In genomic region chr11:95261178-95261751, GRCm38 (mm10) we compare ENCODE assay signal across 12 mouse cellular contexts. TPM values are rescaled to one million over a fixed set of nuclear protein-coding genes. Genes with fewer than 3 reads are reported as not detected.
A peak's percentile ranks its signal among the peaks of the same experiment; 100 is the strongest.
DNase-seq lines count a peak whose midpoint lies in the region; ATAC-seq and TF ChIP-seq lines count a peak whose summit lies in the region.
"Had no signal": no experiment of that assay in that cellular context is flagged by ENCODE, and none has a peak within 500 bp of the region (broad histone marks: within the 10 kb centered on the region; RNA-seq: fewer than 3 reads in every experiment).

Gene Tac4, plus strand, starts transcription at chr11:95261529.

- WGBS in liver, embryonic 12.5 days (ENCODE audit: insufficient replicate concordance): 20% methylated on average over 5 of the region's 5 CpGs
- WGBS in liver, embryonic 11.5 days: 40% methylated on average over 5 of the region's 5 CpGs
- 74% methylated on average over 5 of the region's 5 CpGs for WGBS in forebrain, embryonic 15.5 days
- 66% methylated on average over 5 of the region's 5 CpGs for WGBS in heart, embryonic 12.5 days

- no peak within 1 kb of the TSS for H3K4me3 ChIP-seq in liver, embryonic 12.5 days
- no peak within 1 kb of the TSS for H3K4me3 ChIP-seq in liver, embryonic 11.5 days (ENCODE audit: low read depth, low read length)
- no peak within 1 kb of the TSS for H3K4me3 ChIP-seq in myocyte
- no peak within 1 kb of the TSS for H3K4me3 ChIP-seq in forebrain, embryonic 15.5 days
- no peak within 1 kb of the TSS for H3K4me3 ChIP-seq in heart, embryonic 12.5 days
- H3K4me3 ChIP-seq: lung, embryonic 15.5 days had no signal

- ATAC-seq in liver, embryonic 12.5 days: no peak
- no peak for ATAC-seq in liver, embryonic 11.5 days (replicated peaks; ENCODE audit: low FRiP score)
- no peak for ATAC-seq in forebrain, embryonic 15.5 days (replicated peaks)
- ATAC-seq in heart, embryonic 12.5 days (ENCODE audit: insufficient number of reproducible peaks, low FRiP score): no peak

- H3K4me1 ChIP-seq in liver, embryonic 12.5 days: peaks cover 33% of the 10 kb centered on the region
- H3K4me1 ChIP-seq in liver, embryonic 11.5 days (replicated peaks; ENCODE audit: control insufficient read depth, insufficient read depth, low read length): peaks cover 6% of the 10 kb centered on the region; the same call in 1 of the 2 replicates
- H3K4me1 ChIP-seq in forebrain, embryonic 15.5 days: peaks cover 22% of the 10 kb centered on the region
- peaks cover 17% of the 10 kb centered on the region for H3K4me1 ChIP-seq in heart, embryonic 12.5 days (replicated peaks)

- peaks cover 48% of the 10 kb centered on the region for H3K27me3 ChIP-seq in liver, embryonic 12.5 days (replicated peaks)
- H3K27me3 ChIP-seq in liver, embryonic 11.5 days (replicated peaks; ENCODE audit: control insufficient read depth, insufficient read depth, low read length): no peaks in the 10 kb centered on the region
- no peaks in the 10 kb centered on the region for H3K27me3 ChIP-seq in myocyte (ENCODE audit: control insufficient read depth, insufficient read depth, insufficient read length)
- H3K27me3 ChIP-seq in forebrain, embryonic 15.5 days: no peaks in the 10 kb centered on the region
- 0 out of 2 replicates have a peak, but pooled peaks cover 7% of the 10 kb centered on the region for H3K27me3 ChIP-seq in heart, embryonic 12.5 days (replicated peaks)
- H3K27me3 ChIP-seq: lung, embryonic 15.5 days had no signal

- no peak for TF ChIP-seq POLR2A in myocyte (IDR thresholded peaks at IDR 0.05; ENCODE audit: insufficient read length, low read depth)

- H3K9me3 ChIP-seq in liver, embryonic 12.5 days (replicated peaks): no peaks in the 10 kb centered on the region
- no peaks in the 10 kb centered on the region for H3K9me3 ChIP-seq in liver, embryonic 11.5 days (ENCODE audit: control insufficient read depth, low read length)
- H3K9me3 ChIP-seq in forebrain, embryonic 15.5 days: no peaks in the 10 kb centered on the region
- no peaks in the 10 kb centered on the region for H3K9me3 ChIP-seq in heart, embryonic 12.5 days (replicated peaks)
- H3K9me3 ChIP-seq: G1E; lung, embryonic 15.5 days had no signal

- H3K4me2 ChIP-seq in liver, embryonic 12.5 days: no peak within 1 kb of the TSS; the same call in 1 of the 2 replicates
- H3K4me2 ChIP-seq in liver, embryonic 11.5 days: no peak within 1 kb of the TSS
- peak within 1 kb of the TSS; percentile 39 for H3K4me2 ChIP-seq in myocyte (ENCODE audit: low read depth)
- H3K4me2 ChIP-seq in forebrain, embryonic 15.5 days (replicated peaks): no peak within 1 kb of the TSS
- H3K4me2 ChIP-seq in heart, embryonic 12.5 days: no peak within 1 kb of the TSS

- DNase-seq in liver, embryonic 11.5 days (ENCODE audit: low spot score): no peak
- peak; percentile 41 for DNase-seq in CD4-positive, CD25-positive, alpha-beta regulatory T cell, adult 2 months (ENCODE audit: low read depth, low spot score)
- DNase-seq in brain, adult 2 months (ENCODE audit: low read depth, low spot score): peak; percentile 69
- DNase-seq: gastrocnemius, postnatal 10 days had no signal

- 0 out of 2 replicates have a peak within 1 kb of the TSS, but pooled peaks have one; percentile 14 for H3K27ac ChIP-seq in liver, embryonic 12.5 days
- no peak within 1 kb of the TSS for H3K27ac ChIP-seq in liver, embryonic 11.5 days (ENCODE audit: low read depth, low read length)
- H3K27ac ChIP-seq in forebrain, embryonic 15.5 days (replicated peaks): no peak within 1 kb of the TSS
- no peak within 1 kb of the TSS for H3K27ac ChIP-seq in heart, embryonic 12.5 days (ENCODE audit: poor library complexity, severe bottlenecking)
- H3K27ac ChIP-seq: lung, embryonic 15.5 days had no signal

- no peaks in the 10 kb centered on the region for H3K79me2 ChIP-seq in myocyte (ENCODE audit: control insufficient read depth, insufficient read depth)

- H3K36me3 ChIP-seq in liver, embryonic 12.5 days: peaks cover 11% of the 10 kb centered on the region; the same call in 1 of the 2 replicates
- no peaks in the 10 kb centered on the region for H3K36me3 ChIP-seq in liver, embryonic 11.5 days (ENCODE audit: control insufficient read depth, insufficient read depth, low read length)
- peaks cover 4% of the 10 kb centered on the region for H3K36me3 ChIP-seq in myocyte (ENCODE audit: control insufficient read depth, insufficient read depth)
- H3K36me3 ChIP-seq in forebrain, embryonic 15.5 days: no peaks in the 10 kb centered on the region
- H3K36me3 ChIP-seq in heart, embryonic 12.5 days: peaks cover 8% of the 10 kb centered on the region; the same call in 1 of the 2 replicates
- H3K36me3 ChIP-seq: lung, embryonic 15.5 days had no signal

- H3ac ChIP-seq in myocyte (ENCODE audit: control insufficient read depth, insufficient read length): no peak within 1 kb of the TSS

- H3K9ac ChIP-seq in liver, embryonic 12.5 days: no peak within 1 kb of the TSS
- no peak within 1 kb of the TSS for H3K9ac ChIP-seq in liver, embryonic 11.5 days (ENCODE audit: low read depth, low read length)
- H3K9ac ChIP-seq in forebrain, embryonic 15.5 days (replicated peaks): no peak within 1 kb of the TSS
- H3K9ac ChIP-seq in heart, embryonic 12.5 days: no peak within 1 kb of the TSS
- H3K9ac ChIP-seq: lung, embryonic 15.5 days had no signal

TF ChIP-seq in myocyte, 11 proteins besides CTCF, POLR2A, EP300 and RAD21:
- TF ChIP-seq MYOG (IDR thresholded peaks at IDR 0.05; ENCODE audit: control insufficient read depth in 1 of 3, insufficient read depth in 1 of 3, insufficient read length in 2 of 3, low read depth in 2 of 3) (peak; percentile 26 to 88 (median 49)), POLR2AphosphoS2 (IDR thresholded peaks at IDR 0.05; ENCODE audit: insufficient read length, low read depth) (peak; percentile 52), SRF (IDR thresholded peaks at IDR 0.05; ENCODE audit: control insufficient read depth, insufficient read length, low read depth) (no peak), CEBPB (IDR thresholded peaks at IDR 0.05; ENCODE audit: insufficient read depth, poor library complexity, severe bottlenecking) (peak; percentile 74), TCF3 (IDR thresholded peaks at IDR 0.05; ENCODE audit: insufficient read length, low read depth) (peak; percentile 7), USF1 (IDR thresholded peaks at IDR 0.05; ENCODE audit: low read depth) (no peak), MYOD1 (IDR thresholded peaks at IDR 0.05; ENCODE audit: control insufficient read depth in 1 of 3, insufficient read length in 2 of 3, low read depth in 2 of 3) (peak in 2 of 3 experiments; percentile 67 to 97)

RNA-seq across cellular contexts. Expression of gene Tac4, which starts in this region (rescaled TPM):
- 0.10 TPM in 1 of 2 replicates, not detected in the other for polyA plus RNA-seq in liver, embryonic 12.5 days (2016; fragmentation: Nextera tagmentation; extraction: Ambion mirVana)
- not detected in 2 replicates for polyA plus RNA-seq in liver, embryonic 11.5 days (2014; fragmentation: Nextera tagmentation; extraction: Ambion mirVana)
- polyA plus RNA-seq in myocyte (2012; fragmentation: generic; extraction: Trizol): 8.3 TPM
- polyA plus RNA-seq in forebrain, embryonic 15.5 days (2015; fragmentation: Nextera tagmentation; extraction: Ambion mirVana): not detected in 2 replicates
- not detected in 2 replicates for polyA plus RNA-seq in heart, embryonic 12.5 days (2016; fragmentation: Nextera tagmentation; extraction: Ambion mirVana)
- polyA plus RNA-seq: cortical plate, adult 2 months; G1E; heart, postnatal 0 days; lung, embryonic 15.5 days had no signal
